Mouse (Mus musculus): Measurements from ENCODE around the gene Ddb2.

Gene Ddb2

GRCm38 (mm10) chr2:91190501-91190900, 46.3 kb downstream of the Ddb2 start:
- no peak for DNase-seq (ENCODE audit: extremely low read depth, insufficient read length, low spot score)

GRCm38 (mm10) chr2:91187431-91187830, 49.4 kb downstream of the Ddb2 start:
- DNase-seq (ENCODE audit: extremely low read depth, insufficient read length, low spot score) = peak; percentile 44

- no peak for DNase-seq (ENCODE audit: extremely low read depth, insufficient read length, low spot score)
Measured at GRCm38 (mm10) chr2:91186208-91186607, 50.6 kb downstream of the Ddb2 start.

- peak; percentile 56 for DNase-seq (ENCODE audit: extremely low read depth, insufficient read length, low spot score)
Measured at GRCm38 (mm10) chr2:91183711-91184405, 52.9 kb downstream of the Ddb2 start, which contains the start of gene Madd. Madd (minus strand) TSS chr2:91183837.

- peak; percentile 83 for DNase-seq (ENCODE audit: extremely low read depth, insufficient read length, low spot score)
Measured at GRCm38 (mm10) chr2:91183148-91183513, 53.7 kb downstream of the Ddb2 start.

GRCm38 (mm10) chr2:91182405-91183147, 54.2 kb downstream of the Ddb2 start:
- no peak for DNase-seq (ENCODE audit: extremely low read depth, insufficient read length, low spot score)

GRCm38 (mm10) chr2:91182016-91182404, 54.8 kb downstream of the Ddb2 start:
- no peak for DNase-seq (ENCODE audit: extremely low read depth, insufficient read length, low spot score)

GRCm38 (mm10) chr2:91180706-91181105, 56.1 kb downstream of the Ddb2 start:
- no peak for DNase-seq (ENCODE audit: extremely low read depth, insufficient read length, low spot score)

GRCm38 (mm10) chr2:91179825-91180224, 57.0 kb downstream of the Ddb2 start:
- no peak for DNase-seq (ENCODE audit: extremely low read depth, insufficient read length, low spot score)

GRCm38 (mm10) chr2:91176234-91176633, 60.5 kb downstream of the Ddb2 start:
- no peak for DNase-seq (ENCODE audit: extremely low read depth, insufficient read length, low spot score)

- DNase-seq (ENCODE audit: extremely low read depth, insufficient read length, low spot score) = no peak
Measured at GRCm38 (mm10) chr2:91175490-91175889, 61.3 kb downstream of the Ddb2 start.

GRCm38 (mm10) chr2:91169587-91170322, 67.0 kb downstream of the Ddb2 start:
- no peak for DNase-seq (ENCODE audit: extremely low read depth, insufficient read length, low spot score)

GRCm38 (mm10) chr2:91167629-91168028, 69.2 kb downstream of the Ddb2 start:
- DNase-seq (ENCODE audit: extremely low read depth, insufficient read length, low spot score) = no peak

GRCm38 (mm10) chr2:91164991-91165390, 71.8 kb downstream of the Ddb2 start:
- no peak for DNase-seq (ENCODE audit: extremely low read depth, insufficient read length, low spot score)

GRCm38 (mm10) chr2:91163532-91163931, 73.2 kb downstream of the Ddb2 start:
- DNase-seq (ENCODE audit: extremely low read depth, insufficient read length, low spot score) = no peak

GRCm38 (mm10) chr2:91162952-91163351, 73.8 kb downstream of the Ddb2 start:
- DNase-seq (ENCODE audit: extremely low read depth, insufficient read length, low spot score) = no peak
